Mouse (Mus musculus): Measurements from ENCODE around the gene Caln1. TPM values are rescaled to one million over a fixed set of nuclear protein-coding genes. Genes with fewer than 3 reads are reported as not detected.
A peak's percentile ranks its signal among the peaks of the same experiment; 100 is the strongest.

The Caln1 gene
- polyA plus RNA-seq, 1 experiment from 2014 or later = not detected

GRCm38 (mm10) chr5:130895991-130896390, 526.7 kb downstream of the Caln1 start:
- ATAC-seq (no peak), DNase-seq (ENCODE audit: low spot score) (no peak)
- no peak overlapping the region for H3K4me3 ChIP-seq (ENCODE audit: low read depth, low read length)
- no peaks in the 10 kb centered on the region for H3K36me3 ChIP-seq (ENCODE audit: insufficient read depth, low read length)
- WGBS = 93% methylated on average over 3 of the region's 3 CpGs
- no peaks in the 10 kb centered on the region for H3K4me1 ChIP-seq (ENCODE audit: insufficient read depth, low read depth, low read length)
- no peak overlapping the region for H3K9ac ChIP-seq (replicated peaks; ENCODE audit: low read depth)
- no peaks in the 10 kb centered on the region for H3K9me3 ChIP-seq (ENCODE audit: low read length)
- no peak overlapping the region for H3K4me2 ChIP-seq (replicated peaks; ENCODE audit: low read depth, low read length)
- 0 out of 2 replicates have a peak, but pooled peaks have one; percentile 20 for TF ChIP-seq CTCF (IDR thresholded peaks at IDR 0.05)
- TF ChIP-seq EP300 (IDR thresholded peaks at IDR 0.05) = no peak
- H3K27me3 ChIP-seq (replicated peaks; ENCODE audit: insufficient read depth, low read length) = no peaks in the 10 kb centered on the region
- no peak overlapping the region for H3K27ac ChIP-seq (ENCODE audit: low read length)

Other genes starting within 250 kb of the Caln1 start
- 5.1 and 5.5 TPM in 2 replicates for gene Kctd7, start 224.6 kb upstream of the Caln1 start, polyA plus RNA-seq (2015; fragmentation: Nextera tagmentation; extraction: Ambion mirVana)
- gene Rabgef1, start 197.7 kb upstream of the Caln1 start, polyA plus RNA-seq (2015; fragmentation: Nextera tagmentation; extraction: Ambion mirVana) = 48.4 and 50.5 TPM in 2 replicates
- gene Tmem248, start 152.4 kb upstream of the Caln1 start, polyA plus RNA-seq (2015; fragmentation: Nextera tagmentation; extraction: Ambion mirVana) = 41.0 and 46.4 TPM in 2 replicates
- gene Sbds, start 113.9 kb upstream of the Caln1 start, polyA plus RNA-seq (2015; fragmentation: Nextera tagmentation; extraction: Ambion mirVana) = 94.8 and 97.5 TPM in 2 replicates
- gene Tyw1, start 113.8 kb upstream of the Caln1 start, polyA plus RNA-seq (2015; fragmentation: Nextera tagmentation; extraction: Ambion mirVana) = 16.1 and 16.5 TPM in 2 replicates
- not detected in 2 replicates for gene A330070K13Rik, start 15.2 kb downstream of the Caln1 start, polyA plus RNA-seq (2015; fragmentation: Nextera tagmentation; extraction: Ambion mirVana)